Mouse (Mus musculus) MEL (cell line): ENCODE results near the gene Syap1. TPM values are rescaled to one million over a fixed set of nuclear protein-coding genes. Genes with fewer than 3 reads are reported as not detected.
A peak's percentile ranks its signal among the peaks of the same experiment; 100 is the strongest.

Experiments used
- DNase-seq: peaks from one replicate; pipeline ENCODE4 v3.0.0; 2011; ENCODE audit warnings: low read depth, low spot score
- H3K27ac ChIP-seq: 2 replicates; pipeline ENCODE4 v1.5.1; 2012; ENCODE audit warnings: low read depth, mild to moderate bottlenecking, control low read depth, low read length, moderate library complexity; ENCODE audit not compliant: control insufficient read depth
- H3K27me3 ChIP-seq, 2 experiments: fragments of 150-350 bp in 1 of 2; sonication (generic) in 1 of 2; 2 replicates each; pipeline ENCODE4 v1.6.1; 2012; ENCODE audit warnings: low read length in 2 of 2, mild to moderate bottlenecking in 2 of 2, improper control_type of control experiment in 1 of 2, moderate library complexity in 1 of 2; ENCODE audit not compliant: insufficient read depth in 2 of 2, control insufficient read depth in 1 of 2
- H3K36me3 ChIP-seq, 2 experiments: 2 replicates each; pipeline ENCODE4 v1.6.1; 2012 to 2014; ENCODE audit warnings: low read length in 2 of 2, improper control_type of control experiment in 1 of 2, inconsistent platforms in 1 of 2, mild to moderate bottlenecking in 1 of 2; ENCODE audit not compliant: insufficient read depth in 2 of 2, control insufficient read depth in 1 of 2
- H3K4me1 ChIP-seq, 2 experiments: fragments of 150-350 bp in 1 of 2; sonication (generic) in 1 of 2; 2 replicates each; pipeline ENCODE4 v1.6.1; 2012; ENCODE audit warnings: low read length in 2 of 2, improper control_type of control experiment in 1 of 2, mild to moderate bottlenecking in 1 of 2; ENCODE audit not compliant: insufficient read depth in 2 of 2, control insufficient read depth in 1 of 2
- H3K4me3 ChIP-seq, 2 experiments: fragments of 150-350 bp in 1 of 2; sonication (generic) in 1 of 2; 2 replicates each; pipeline ENCODE4 v1.5.1; 2012; ENCODE audit warnings: low read depth in 2 of 2, low read length in 2 of 2, mild to moderate bottlenecking in 2 of 2, moderate library complexity in 2 of 2, control low read depth in 1 of 2, improper control_type of control experiment in 1 of 2; ENCODE audit not compliant: control insufficient read depth in 1 of 2, insufficient read depth in 1 of 2
- H3K79me2 ChIP-seq: 2 replicates; pipeline ENCODE4 v1.6.1; 2012; ENCODE audit warnings: mild to moderate bottlenecking, low read length, moderate library complexity; ENCODE audit not compliant: control insufficient read depth, poor library complexity, insufficient read depth
- H3K9ac ChIP-seq: 2 replicates; pipeline ENCODE4 v1.6.1; 2012; ENCODE audit warnings: low read depth, mild to moderate bottlenecking, control low read depth, low read length, moderate library complexity; ENCODE audit not compliant: control insufficient read depth, poor library complexity, severe bottlenecking
- H3K9me3 ChIP-seq: fragments of 150-350 bp; sonication (generic); replicated peaks from 2 replicates; pipeline ENCODE4 v1.6.1; 2012; ENCODE audit warnings: mild to moderate bottlenecking, low read length, improper control_type of control experiment, moderate library complexity; ENCODE audit not compliant: insufficient read depth
- BHLHE40 ChIP-seq: IDR thresholded peaks from 2 replicates; pipeline ENCODE4 v1.6.1; 2012; ENCODE audit warnings: low read depth, mild to moderate bottlenecking, inconsistent platforms, low read length, improper control_type of control experiment, borderline replicate concordance
- CHD1 ChIP-seq: IDR thresholded peaks from 2 replicates; pipeline ENCODE4 v1.6.1; 2012; ENCODE audit warnings: low read depth, mild to moderate bottlenecking, inconsistent platforms, low read length, improper control_type of control experiment
- CHD2 ChIP-seq: IDR thresholded peaks from 2 replicates; pipeline ENCODE4 v1.6.1; 2011; ENCODE audit warnings: low read length, improper control_type of control experiment
- CTCF ChIP-seq, 3 experiments: IDR thresholded peaks in 2 of 3; conservative IDR thresholded peaks in 1 of 3; 2 replicates each; pipeline ENCODE4 v1.5.1; 2011 to 2012; ENCODE audit warnings: low read length in 3 of 3, low read depth in 2 of 3, mild to moderate bottlenecking in 2 of 3, improper control_type of control experiment in 1 of 3, inconsistent platforms in 1 of 3, mixed read lengths in 1 of 3, moderate library complexity in 1 of 3; ENCODE audit not compliant: control insufficient read depth in 1 of 3, insufficient read depth in 1 of 3, poor library complexity in 1 of 3, severe bottlenecking in 1 of 3
- E2F4 ChIP-seq: IDR thresholded peaks from 2 replicates; pipeline ENCODE4 v1.6.1; 2011; ENCODE audit warnings: low read depth, low read length, improper control_type of control experiment, borderline replicate concordance
- ELF1 ChIP-seq: IDR thresholded peaks from 2 replicates; pipeline ENCODE4 v1.6.1; 2014; ENCODE audit warnings: low read depth, mild to moderate bottlenecking, inconsistent platforms, low read length, improper control_type of control experiment, moderate library complexity
- EP300 ChIP-seq, 2 experiments: IDR thresholded peaks; 2 replicates each; pipeline ENCODE4 v1.6.1; 2011; ENCODE audit warnings: improper control_type of control experiment in 2 of 2, low read length in 2 of 2, low read depth in 1 of 2, mild to moderate bottlenecking in 1 of 2
- ETS1 ChIP-seq: IDR thresholded peaks from 2 replicates; pipeline ENCODE4 v1.6.1; 2012; ENCODE audit warnings: low read depth, mild to moderate bottlenecking, inconsistent platforms, low read length, improper control_type of control experiment, moderate library complexity
- GABPA ChIP-seq: IDR thresholded peaks from 2 replicates; pipeline ENCODE4 v1.6.1; 2012; ENCODE audit warnings: low read depth, mild to moderate bottlenecking, inconsistent platforms, low read length, improper control_type of control experiment, moderate library complexity
- GATA1 ChIP-seq: IDR thresholded peaks from 2 replicates; pipeline ENCODE4 v1.6.1; 2011; ENCODE audit warnings: low read depth, low read length, improper control_type of control experiment
- HCFC1 ChIP-seq: IDR thresholded peaks from 2 replicates; pipeline ENCODE4 v1.6.1; 2012; ENCODE audit warnings: low read depth, mild to moderate bottlenecking, inconsistent platforms, low read length, improper control_type of control experiment, moderate library complexity
- JUND ChIP-seq: IDR thresholded peaks from 2 replicates; pipeline ENCODE4 v1.6.1; 2011; ENCODE audit warnings: low read depth, mild to moderate bottlenecking, improper control_type of control experiment, low read length
- KAT2A ChIP-seq: conservative IDR thresholded peaks from 2 replicates; pipeline ENCODE4 v1.6.1; 2012; ENCODE audit warnings: low read depth, low read length, improper control_type of control experiment, inconsistent platforms
- MAFK ChIP-seq: IDR thresholded peaks from 2 replicates; pipeline ENCODE4 v1.6.1; 2011; ENCODE audit warnings: low read depth, mild to moderate bottlenecking, low read length, improper control_type of control experiment, borderline replicate concordance
- MAX ChIP-seq: IDR thresholded peaks from 2 replicates; pipeline ENCODE4 v1.6.1; 2011; ENCODE audit warnings: low read length, improper control_type of control experiment
- MAZ ChIP-seq: IDR thresholded peaks from 2 replicates; pipeline ENCODE4 v1.6.1; 2012; ENCODE audit warnings: low read depth, mild to moderate bottlenecking, inconsistent platforms, low read length, improper control_type of control experiment
- MXI1 ChIP-seq: IDR thresholded peaks from 2 replicates; pipeline ENCODE4 v1.6.1; 2011; ENCODE audit warnings: mild to moderate bottlenecking, low read depth, low read length, improper control_type of control experiment
- MYB ChIP-seq: IDR thresholded peaks from 2 replicates; pipeline ENCODE4 v1.6.1; 2011; ENCODE audit warnings: mild to moderate bottlenecking, low read depth, low read length, improper control_type of control experiment
- MYC ChIP-seq: IDR thresholded peaks from 2 replicates; pipeline ENCODE4 v1.6.1; 2011; ENCODE audit warnings: low read depth, mild to moderate bottlenecking, low read length, improper control_type of control experiment, moderate library complexity
- NELFE ChIP-seq: IDR thresholded peaks from 2 replicates; pipeline ENCODE4 v1.6.1; 2011; ENCODE audit warnings: low read depth, low read length, improper control_type of control experiment
- NRF1 ChIP-seq: IDR thresholded peaks from 2 replicates; pipeline ENCODE4 v1.6.1; 2014; ENCODE audit warnings: low read depth, mild to moderate bottlenecking, inconsistent platforms, low read length, improper control_type of control experiment, moderate library complexity; ENCODE audit not compliant: poor library complexity, insufficient read depth, severe bottlenecking
- POLR2A ChIP-seq, 2 experiments: IDR thresholded peaks; 2 replicates each; pipeline ENCODE4 v1.6.1; 2011 to 2012; ENCODE audit warnings: low read length in 2 of 2, mild to moderate bottlenecking in 2 of 2, control low read depth in 1 of 2, improper control_type of control experiment in 1 of 2, low read depth in 1 of 2, moderate library complexity in 1 of 2; ENCODE audit not compliant: control insufficient read depth in 1 of 2, insufficient read depth in 1 of 2, poor library complexity in 1 of 2
- POLR2AphosphoS2 ChIP-seq: IDR thresholded peaks from 2 replicates; pipeline ENCODE4 v1.6.1; 2011; ENCODE audit warnings: low read length, improper control_type of control experiment
- POLR2AphosphoS5 ChIP-seq: IDR thresholded peaks from 2 replicates; pipeline ENCODE4 v1.6.1; 2012; ENCODE audit warnings: low read depth, borderline replicate concordance, mild to moderate bottlenecking, inconsistent platforms, low read length, moderate library complexity, mixed read lengths
- RAD21 ChIP-seq: IDR thresholded peaks from 2 replicates; pipeline ENCODE4 v1.6.1; 2011; ENCODE audit warnings: mild to moderate bottlenecking, low read depth, low read length, improper control_type of control experiment
- RCOR1 ChIP-seq: IDR thresholded peaks from 2 replicates; pipeline ENCODE4 v1.6.1; 2012; ENCODE audit warnings: low read depth, mild to moderate bottlenecking, inconsistent platforms, low read length, improper control_type of control experiment
- SIN3A ChIP-seq: IDR thresholded peaks from 2 replicates; pipeline ENCODE4 v1.6.1; 2012; ENCODE audit warnings: low read length, improper control_type of control experiment, inconsistent platforms
- SMC3 ChIP-seq: IDR thresholded peaks from 2 replicates; pipeline ENCODE4 v1.6.1; 2011; ENCODE audit warnings: low read depth, low read length, improper control_type of control experiment
- TAL1 ChIP-seq: IDR thresholded peaks from 2 replicates; pipeline ENCODE4 v1.6.1; 2012; ENCODE audit warnings: mild to moderate bottlenecking, inconsistent platforms, low read length, moderate library complexity, mixed read lengths
- TBP ChIP-seq: IDR thresholded peaks from 2 replicates; pipeline ENCODE4 v1.8.0; 2011; ENCODE audit warnings: low read depth, low read length, improper control_type of control experiment
- TCF12 ChIP-seq: IDR thresholded peaks from 2 replicates; pipeline ENCODE4 v1.6.1; 2014; ENCODE audit warnings: low read depth, mild to moderate bottlenecking, inconsistent platforms, low read length, improper control_type of control experiment, moderate library complexity
- UBTF ChIP-seq: IDR thresholded peaks from 2 replicates; pipeline ENCODE4 v1.6.1; 2012; ENCODE audit warnings: low read depth, mild to moderate bottlenecking, inconsistent platforms, low read length, improper control_type of control experiment, moderate library complexity, borderline replicate concordance; ENCODE audit not compliant: insufficient read depth
- USF1 ChIP-seq: IDR thresholded peaks from 2 replicates; pipeline ENCODE4 v1.6.1; 2014; ENCODE audit warnings: low read depth, mild to moderate bottlenecking, inconsistent platforms, low read length, improper control_type of control experiment, moderate library complexity
- USF2 ChIP-seq, 2 experiments: IDR thresholded peaks; 2 replicates each; pipeline ENCODE4 v1.6.1; 2011 to 2012; ENCODE audit warnings: improper control_type of control experiment in 2 of 2, low read length in 2 of 2, borderline replicate concordance in 1 of 2, inconsistent platforms in 1 of 2, low read depth in 1 of 2, mild to moderate bottlenecking in 1 of 2; ENCODE audit not compliant: insufficient read depth in 1 of 2
- ZC3H11A ChIP-seq: IDR thresholded peaks from 2 replicates; pipeline ENCODE4 v1.6.1; 2012; ENCODE audit warnings: low read depth, mild to moderate bottlenecking, inconsistent platforms, low read length, improper control_type of control experiment
- ZKSCAN1 ChIP-seq: IDR thresholded peaks from 2 replicates; pipeline ENCODE4 v1.6.1; 2012; ENCODE audit warnings: low read depth, mild to moderate bottlenecking, inconsistent platforms, low read length, improper control_type of control experiment, moderate library complexity
- ZMIZ1 ChIP-seq: IDR thresholded peaks from 2 replicates; pipeline ENCODE4 v1.6.1; 2012; ENCODE audit warnings: low read depth, mild to moderate bottlenecking, inconsistent platforms, low read length, improper control_type of control experiment, moderate library complexity
- ZNF384 ChIP-seq: IDR thresholded peaks from 2 replicates; pipeline ENCODE4 v1.6.1; 2012; ENCODE audit warnings: low read depth, mild to moderate bottlenecking, inconsistent platforms, low read length, improper control_type of control experiment
- polyA plus RNA-seq, 2 experiments: library from polyadenylated mRNA; stranded (reverse) in 1 of 2; unstranded in 1 of 2; fragments of >175 nt in 1 of 2; fragments of >200 nt in 1 of 2; gene quantifications; 2 replicates each; pipeline versions ENCODE4 v1.2.1 to v1.2.4; 2012; ENCODE audit warnings: low replicate concordance in 2 of 2, low read depth in 1 of 2; ENCODE audit not compliant: insufficient read length in 2 of 2, insufficient read depth in 1 of 2, missing spikeins in 1 of 2
- total RNA-seq: library from RNA; depleted of rRNA; stranded (reverse); fragments of 300-350 nt; gene quantifications from 2 replicates; pipeline ENCODE4 v1.2.3, GENCODE M21; 2012

Gene Syap1
- total and polyA plus RNA-seq, 3 experiments = 15.6 to 19.1 TPM; not detected in 1

DNA sequence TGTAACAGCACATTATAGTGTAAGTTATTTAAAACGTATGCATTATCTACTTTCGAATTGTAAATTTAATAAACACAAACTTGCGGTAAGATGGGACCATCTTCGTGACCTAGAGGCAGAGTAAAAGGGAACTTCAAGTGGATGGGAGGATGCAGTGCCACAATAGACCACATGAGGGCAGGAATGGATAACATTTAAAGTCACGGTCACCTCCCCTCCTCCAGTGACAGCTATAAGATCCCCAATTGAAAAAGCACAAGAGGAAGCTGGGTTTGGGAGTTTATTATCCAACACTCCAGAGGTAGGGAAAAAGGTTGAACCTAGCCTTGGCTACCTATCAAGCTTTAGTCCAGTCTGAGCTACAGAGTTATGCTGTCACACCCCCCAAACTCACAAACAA is 27.4 kb upstream of the Syap1 start:
- H3K27me3 ChIP-seq = no peaks in the 10 kb centered on the region
- no peaks in the 10 kb centered on the region for H3K79me2 ChIP-seq
- H3K4me1 ChIP-seq = no peaks in the 10 kb centered on the region
- no peaks in the 10 kb centered on the region for H3K36me3 ChIP-seq
- no peak overlapping the region for H3K4me3 ChIP-seq
- H3K9ac ChIP-seq = no peak overlapping the region
- no peaks in the 10 kb centered on the region for H3K9me3 ChIP-seq
- DNase-seq = peak; percentile 88
- no peak overlapping the region for H3K27ac ChIP-seq
- TF ChIP-seq MXI1 (no peak), ETS1 (no peak), TAL1 (no peak), NRF1 (no peak), SMC3 (peak; percentile 79), RAD21 (peak; percentile 93), JUND (no peak), CHD1 (no peak), NELFE (no peak), MAX (no peak), POLR2A (IDR thresholded peaks at IDR 0.05; ENCODE audit: control insufficient read depth in 1 of 2, insufficient read depth in 1 of 2, low read depth in 1 of 2, low read length in 2 of 2, poor library complexity in 1 of 2) (no peak), CHD2 (peak; percentile 30), UBTF (no peak), GATA1 (no peak), MAFK (no peak), CTCF (IDR thresholded peaks at IDR 0.05 in 2 of 3, conservative IDR thresholded peaks at IDR 0.05 in 1 of 3; ENCODE audit: control insufficient read depth in 1 of 3, insufficient read depth in 1 of 3, low read depth in 2 of 3, low read length in 3 of 3, poor library complexity in 1 of 3, severe bottlenecking in 1 of 3) (peak; percentile 48 to 93 (median 92)), MYC (no peak), KAT2A (no peak), POLR2AphosphoS2 (no peak), USF1 (no peak), HCFC1 (no peak), SIN3A (0 out of 2 replicates have a peak, but pooled peaks have one; percentile 31), ELF1 (no peak), MAZ (no peak), EP300 (IDR thresholded peaks at IDR 0.05; ENCODE audit: low read depth in 1 of 2, low read length in 2 of 2) (no peak), ZNF384 (no peak), POLR2AphosphoS5 (no peak), ZC3H11A (peak; percentile 72), RCOR1 (no peak), E2F4 (no peak), ZMIZ1 (no peak), BHLHE40 (peak; percentile 34; the same call in 1 of the 2 replicates), TCF12 (0 out of 2 replicates have a peak, but pooled peaks have one; percentile 8), TBP (no peak), MYB (no peak), USF2 (IDR thresholded peaks at IDR 0.05; ENCODE audit: borderline replicate concordance in 1 of 2, insufficient read depth in 1 of 2, low read depth in 1 of 2, low read length in 2 of 2) (no peak), GABPA (no peak), ZKSCAN1 (no peak)
